Mouse (Mus musculus) right cerebral cortex, postnatal 10 days (tissue): ENCODE data around the gene Ctnna2.

ENCODE experiments used
- DNase-seq, 2 experiments: peaks; one replicate each; pipeline ENCODE4 v3.0.0; 2021; ENCODE audit warnings: low spot score in 2 of 2

Ctnna2 gene

DNA sequence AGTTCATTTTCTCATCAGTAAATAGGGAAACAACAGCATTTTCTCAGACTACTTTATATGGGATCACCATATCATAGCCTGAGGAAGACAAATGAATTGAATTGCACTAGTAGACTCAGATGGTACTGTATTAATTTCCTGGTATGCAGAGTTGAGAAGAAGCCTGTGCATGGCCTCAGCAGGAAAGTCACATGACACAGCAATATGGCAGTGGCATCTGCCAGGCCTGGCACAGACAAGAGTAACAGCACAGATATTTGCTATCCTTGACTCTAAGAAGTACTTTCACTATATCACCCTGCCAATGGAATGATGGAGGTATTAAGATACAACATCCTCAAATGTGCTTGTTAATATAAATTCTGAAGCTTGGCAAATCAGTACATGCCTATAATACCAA is 553.8 kb downstream of the Ctnna2 start:
- DNase-seq: no peak

DNA sequence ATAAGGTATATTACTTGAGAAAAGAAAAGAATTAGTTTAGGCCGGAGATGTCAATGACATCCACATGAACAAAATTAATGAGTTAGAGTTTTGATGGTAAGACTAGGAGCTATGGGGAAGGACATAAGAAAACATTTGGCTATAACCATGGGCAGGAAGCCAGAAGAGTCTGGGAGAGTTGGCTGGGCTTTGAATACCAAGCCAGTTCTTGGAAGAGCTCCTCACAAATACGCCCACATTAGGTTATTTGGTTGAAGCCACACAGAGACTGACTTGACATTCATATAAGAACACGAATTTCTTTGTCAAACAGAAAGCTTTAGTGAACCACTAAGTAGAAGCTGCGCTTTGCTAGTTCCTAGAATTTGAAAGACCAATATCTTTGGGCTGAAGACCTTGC is 554.7 kb downstream of the Ctnna2 start:
- DNase-seq: no peak

GRCm38 (mm10) chr6:77421564-77422139 is 557.8 kb downstream of the Ctnna2 start:
- DNase-seq: no peak

DNA sequence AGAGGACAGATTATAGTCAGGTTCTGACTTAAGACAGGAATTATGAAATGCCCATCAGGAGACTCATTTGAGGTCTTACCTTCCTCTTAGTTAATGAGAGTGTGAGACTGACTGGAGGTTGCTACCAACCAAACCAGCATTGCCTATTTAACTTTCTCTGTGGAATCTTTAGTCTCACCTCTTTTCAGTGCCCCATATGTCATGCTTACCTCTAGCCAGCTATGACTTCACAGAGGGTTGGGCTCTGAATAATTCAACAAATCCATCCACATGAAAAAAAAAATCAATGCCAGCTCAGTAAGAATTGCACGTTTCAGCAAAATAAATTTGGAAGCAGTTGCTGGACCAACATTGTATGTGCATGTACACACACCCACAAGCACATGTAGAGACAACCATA is 562.5 kb downstream of the Ctnna2 start:
- DNase-seq: no peak

GRCm38 (mm10) chr6:77413530-77413929 is 566.0 kb downstream of the Ctnna2 start:
- no peak for DNase-seq

DNA sequence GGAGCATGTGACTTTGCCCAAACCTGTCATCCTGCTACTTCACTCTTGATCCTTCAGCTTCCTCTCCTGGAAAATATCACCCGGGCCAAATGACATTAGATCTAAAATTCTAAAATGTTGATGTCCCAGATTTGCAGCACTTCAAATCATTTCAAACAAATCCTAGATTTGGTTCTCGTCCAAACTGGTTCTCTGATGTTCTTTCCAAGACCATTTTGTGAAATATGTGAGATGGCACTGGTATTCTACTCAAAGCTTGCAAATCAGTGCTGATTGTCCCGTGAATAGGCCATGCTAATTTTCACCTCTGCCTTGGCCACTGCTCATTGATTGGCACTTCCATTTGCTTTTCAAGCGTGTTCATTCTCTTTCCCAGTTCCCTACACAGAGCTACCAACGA is 571.0 kb downstream of the Ctnna2 start:
- no peak for DNase-seq

DNA sequence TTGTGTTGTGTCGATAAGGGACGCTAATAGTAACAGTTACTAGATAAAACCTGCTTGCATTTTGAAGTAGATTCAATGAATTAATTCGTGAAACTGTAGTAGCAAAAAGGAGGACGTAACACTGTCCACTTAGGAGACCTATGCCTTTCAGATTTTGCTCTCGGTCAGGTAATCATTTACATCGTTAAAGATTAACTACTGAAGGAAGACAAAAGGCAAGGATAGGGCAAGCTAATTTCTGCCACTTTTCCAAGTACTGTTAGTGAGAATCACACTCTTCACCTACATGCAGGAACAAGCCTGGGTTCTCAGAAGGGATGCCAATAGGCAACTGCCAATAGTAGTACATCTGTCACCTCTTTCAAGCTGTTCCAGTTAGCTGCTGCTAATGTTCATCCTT is 578.7 kb downstream of the Ctnna2 start:
- no peak for DNase-seq

GRCm38 (mm10) chr6:77391663-77392062 is 587.8 kb downstream of the Ctnna2 start:
- DNase-seq: no peak

- no peak for DNase-seq
Observed at GRCm38 (mm10) chr6:77381309-77381708, 598.2 kb downstream of the Ctnna2 start.

DNA sequence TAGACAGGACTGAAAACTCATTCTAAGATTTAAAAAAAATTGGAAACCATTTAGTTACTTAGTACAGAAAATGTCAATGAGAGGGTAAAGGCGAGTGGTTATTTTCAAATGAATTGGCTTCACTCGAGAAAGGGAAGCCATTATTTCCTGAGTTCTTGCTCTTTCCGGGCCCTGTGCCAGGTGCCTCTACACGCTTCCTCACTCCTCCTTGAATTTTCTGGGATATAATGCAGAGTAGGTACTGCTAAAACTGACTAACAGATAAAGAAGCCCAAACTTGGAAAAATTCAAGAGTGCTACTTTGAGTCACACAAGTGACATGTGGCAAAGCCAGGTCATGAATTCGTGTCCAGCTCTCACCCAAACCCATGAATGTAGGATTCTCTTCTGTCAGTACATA is 606.4 kb downstream of the Ctnna2 start:
- peak; percentile 28 to 34 for DNase-seq

DNA sequence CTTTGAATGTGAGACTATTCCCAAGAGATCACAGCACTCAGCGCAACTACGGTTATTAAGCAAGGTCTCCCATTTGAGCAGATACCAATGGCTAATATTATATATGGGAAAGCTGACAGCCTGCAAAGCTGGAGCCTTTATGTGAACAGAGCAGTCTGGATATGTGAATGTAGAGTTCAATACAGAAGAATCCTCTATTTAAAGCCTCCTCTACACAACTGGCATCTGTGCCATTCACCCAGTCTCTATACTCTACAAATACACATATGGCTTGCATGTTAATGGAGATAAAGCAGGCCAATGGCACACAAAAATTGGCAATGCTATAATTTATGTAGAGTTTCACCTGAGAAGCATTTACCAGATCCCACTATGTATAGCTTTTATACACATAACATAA is 608.4 kb downstream of the Ctnna2 start:
- DNase-seq: no peak

DNA sequence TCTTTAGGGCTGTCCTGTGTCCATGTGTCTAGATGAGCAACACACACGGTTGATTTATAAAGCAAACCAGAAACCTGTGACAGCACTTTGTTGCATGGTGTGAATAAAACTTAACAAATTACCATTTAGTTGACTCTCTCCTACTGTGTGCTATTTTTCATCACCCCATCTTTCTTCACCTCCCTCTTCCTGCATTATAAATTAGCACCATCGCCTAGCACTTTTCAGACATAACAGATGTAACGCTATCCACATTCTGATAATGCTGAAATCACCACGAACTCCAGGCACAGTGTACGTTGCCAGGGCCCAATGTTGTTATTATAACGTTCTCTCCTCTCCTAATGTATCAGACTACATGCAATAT is 621.0 kb downstream of the Ctnna2 start:
- peak in 1 of 2 experiments; percentile 29 for DNase-seq

- peak; percentile 48 to 72 for DNase-seq
Observed at GRCm38 (mm10) chr6:77357748-77358470, 621.6 kb downstream of the Ctnna2 start.

GRCm38 (mm10) chr6:77354826-77355225 is 624.7 kb downstream of the Ctnna2 start:
- no peak for DNase-seq

GRCm38 (mm10) chr6:77343781-77344180 is 635.7 kb downstream of the Ctnna2 start:
- DNase-seq: no peak

- no peak for DNase-seq
Observed at GRCm38 (mm10) chr6:77335537-77335936, 644.0 kb downstream of the Ctnna2 start.

GRCm38 (mm10) chr6:77324748-77325147 is 654.8 kb downstream of the Ctnna2 start:
- DNase-seq: no peak

DNA sequence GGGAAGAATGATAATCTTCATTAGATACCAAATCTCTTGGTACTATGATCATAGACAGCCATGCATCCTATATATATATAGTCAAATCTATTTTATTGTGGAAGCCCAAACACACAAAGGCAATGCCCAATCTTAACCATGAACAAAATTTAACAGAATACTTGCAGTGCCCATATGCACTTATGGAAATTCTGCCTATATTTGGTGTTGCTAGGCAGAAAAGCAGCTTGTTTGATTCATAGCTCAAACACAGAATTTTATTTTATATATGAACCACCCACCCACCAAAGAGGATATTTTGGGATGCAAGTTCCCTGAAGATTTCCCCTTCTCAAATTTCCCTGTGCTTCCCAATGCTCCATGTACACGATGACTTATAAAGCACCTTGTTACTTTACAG is 655.2 kb downstream of the Ctnna2 start:
- peak in 1 of 2 experiments; percentile 27 for DNase-seq

GRCm38 (mm10) chr6:77306796-77307195 is 672.7 kb downstream of the Ctnna2 start:
- no peak for DNase-seq

- no peak for DNase-seq
Observed at GRCm38 (mm10) chr6:77301305-77301704, 678.2 kb downstream of the Ctnna2 start.

DNA sequence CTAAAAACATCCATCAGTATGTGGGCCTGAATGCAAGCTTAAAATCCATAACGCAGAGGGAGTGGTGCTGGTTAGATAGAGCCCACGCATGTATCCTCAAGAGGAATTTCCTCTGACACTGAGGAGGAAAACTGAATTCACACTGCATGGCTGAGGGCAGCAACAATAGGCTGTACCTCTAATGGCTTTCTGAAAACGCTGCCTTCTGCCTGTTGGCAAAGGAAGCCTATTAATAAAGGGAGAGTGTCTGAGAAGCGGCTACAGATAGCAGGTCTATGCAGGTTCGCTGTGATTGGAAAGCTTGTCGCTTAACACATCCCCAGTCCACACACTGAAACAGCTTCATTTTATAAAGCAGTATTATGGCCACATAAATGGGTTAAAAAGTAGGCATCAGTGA is 688.1 kb downstream of the Ctnna2 start:
- no peak for DNase-seq

DNA sequence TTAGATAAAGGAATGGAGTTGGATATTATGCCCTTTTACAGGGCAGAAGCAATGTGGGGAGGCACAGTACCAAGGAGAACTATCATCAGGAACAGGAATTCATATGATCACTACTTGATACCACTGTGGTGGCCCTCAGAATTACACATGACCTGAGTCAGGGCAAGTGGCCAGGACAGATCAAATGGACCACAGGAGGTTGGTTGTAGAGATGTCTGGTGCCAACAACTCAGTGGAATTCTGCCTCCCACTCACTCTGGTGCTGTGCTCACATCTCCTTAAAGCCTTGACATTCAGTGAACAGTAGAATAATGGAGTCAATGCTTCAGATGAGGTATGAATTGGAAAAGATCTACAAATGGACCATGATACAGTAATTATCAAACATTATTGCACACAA is 691.1 kb downstream of the Ctnna2 start:
- DNase-seq: no peak

GRCm38 (mm10) chr6:77286317-77286716 is 693.2 kb downstream of the Ctnna2 start:
- no peak for DNase-seq

DNA sequence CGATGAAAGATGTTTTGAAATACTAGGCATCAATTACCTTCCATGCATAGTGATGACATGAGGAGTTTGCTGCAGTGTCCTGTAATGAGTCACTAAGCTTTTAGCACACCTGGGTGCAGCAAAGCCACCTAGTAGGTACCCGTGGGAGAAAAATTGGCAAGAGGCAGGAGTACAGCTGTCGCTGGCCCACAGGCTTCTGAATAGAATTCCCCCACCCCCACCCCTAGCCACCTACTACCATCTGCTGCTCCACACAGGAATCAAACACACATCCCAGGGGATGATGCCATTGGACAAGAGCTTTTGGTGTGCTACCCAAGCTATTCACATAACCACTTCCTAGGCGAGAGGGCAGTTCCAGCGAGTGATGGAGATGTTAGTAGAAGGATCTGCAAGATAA is 700.7 kb downstream of the Ctnna2 start:
- no peak for DNase-seq
